Mouse (Mus musculus) embryonic facial prominence, embryonic 14.5 days (tissue): ENCODE data around the gene Prkcd. TPM values are rescaled to one million over a fixed set of nuclear protein-coding genes. Genes with fewer than 3 reads are reported as not detected.
A peak's percentile ranks its signal among the peaks of the same experiment; 100 is the strongest.

Experiments used
- ATAC-seq: fragments of 200-750 bp; cut with Nextera tagmentation; 2 replicates; pipeline ENCODE4 v1.8.0; 2017; ENCODE audit warnings: low read depth, moderate number of reproducible peaks, moderate TSS enrichment
- DNase-seq: peaks from one replicate; pipeline ENCODE4 v3.0.0-alpha.2; 2015; ENCODE audit warnings: low spot score
- H3K27ac ChIP-seq: fragments of 300-500 bp; sonication (generic); replicated peaks from 2 replicates; pipeline ENCODE4 v1.5.1; 2014; ENCODE audit warnings: low read depth, mild to moderate bottlenecking, low read length, moderate library complexity
- H3K27me3 ChIP-seq: fragments of 300-500 bp; sonication (generic); replicated peaks from 2 replicates; pipeline ENCODE4 v1.6.1; 2014; ENCODE audit warnings: low read length; ENCODE audit not compliant: control insufficient read depth, insufficient read depth
- H3K36me3 ChIP-seq: fragments of 300-500 bp; sonication (generic); 2 replicates; pipeline ENCODE4 v1.6.1; 2014; ENCODE audit warnings: low read length, mixed read lengths; ENCODE audit not compliant: control insufficient read depth, insufficient read depth
- H3K4me1 ChIP-seq: fragments of 300-500 bp; sonication (generic); 2 replicates; pipeline ENCODE4 v1.6.1; 2014; ENCODE audit warnings: antibody characterized with exemption, low read length; ENCODE audit not compliant: control insufficient read depth, insufficient read depth
- H3K4me2 ChIP-seq: fragments of 300-500 bp; sonication (generic); 2 replicates; pipeline ENCODE4 v1.6.1; 2014; ENCODE audit warnings: low read depth, mild to moderate bottlenecking, low read length, moderate library complexity, mixed read lengths
- H3K4me3 ChIP-seq: fragments of 300-500 bp; sonication (generic); 2 replicates; pipeline ENCODE4 v1.5.1; 2014; ENCODE audit warnings: low read depth, mild to moderate bottlenecking, low read length
- H3K9ac ChIP-seq: fragments of 300-500 bp; sonication (generic); 2 replicates; pipeline ENCODE4 v1.6.1; 2014; ENCODE audit warnings: low read depth, mild to moderate bottlenecking, low read length, moderate library complexity, mixed read lengths
- H3K9me3 ChIP-seq: fragments of 300-500 bp; sonication (generic); 2 replicates; pipeline ENCODE4 v1.6.1; 2016; ENCODE audit warnings: low read length; ENCODE audit not compliant: control insufficient read depth
- WGBS: fragments of 180-500 bp; shearing (Covaris S2); extraction: QIAGEN DNeasy Blood & Tissue Kit; methylation state at CpG from one replicate; pipeline ENCODE4 v1.1.7; 2014; 5-methylcytosine and 5-hydroxymethylcytosine counted together
- polyA plus RNA-seq: library from polyadenylated mRNA; unstranded; fragments of >200 nt; fragmentation: Nextera tagmentation; extraction: Ambion mirVana; gene quantifications from 2 replicates; pipeline ENCODE4 v1.2.1, GENCODE M21; 2014

The Prkcd gene
- polyA plus RNA-seq, 1 experiment from 2014 or later, result 42.5 TPM

GRCm38 (mm10) chr14:30591417-30591816 is 34.6 kb downstream of the Prkcd start:
- peaks cover 23% of the 10 kb centered on the region for H3K4me1 ChIP-seq
- no peak for ATAC-seq
- no peak overlapping the region; the same call in 1 of the 2 replicates for H3K4me2 ChIP-seq
- no peak overlapping the region for H3K9ac ChIP-seq
- H3K27ac ChIP-seq, result no peak overlapping the region
- H3K36me3 ChIP-seq, result peaks cover 10% of the 10 kb centered on the region; the same call in 1 of the 2 replicates
- no peaks in the 10 kb centered on the region for H3K9me3 ChIP-seq
- H3K4me3 ChIP-seq, result no peak overlapping the region
- peak; percentile 74 for DNase-seq
- 14% methylated on average over 6 of the region's 6 CpGs for WGBS
- no peaks in the 10 kb centered on the region for H3K27me3 ChIP-seq

GRCm38 (mm10) chr14:30590918-30591317 is 35.1 kb downstream of the Prkcd start:
- Histone ChIP-seq H3K27me3 (no peaks in the 10 kb centered on the region), H3K36me3 (peaks cover 5% of the 10 kb centered on the region; the same call in 1 of the 2 replicates), H3K27ac (no peak overlapping the region), H3K4me2 (no peak overlapping the region), H3K4me3 (no peak overlapping the region), H3K9me3 (no peaks in the 10 kb centered on the region), H3K9ac (no peak overlapping the region), H3K4me1 (peaks cover 25% of the 10 kb centered on the region)
- ATAC-seq, result no peak
- DNase-seq, result no peak
- 53% methylated on average over 7 of the region's 7 CpGs for WGBS

GRCm38 (mm10) chr14:30590041-30590645 is 35.9 kb downstream of the Prkcd start:
- Histone ChIP-seq H3K27me3 (no peaks in the 10 kb centered on the region), H3K9ac (no peak overlapping the region), H3K9me3 (no peaks in the 10 kb centered on the region), H3K4me2 (no peak overlapping the region), H3K27ac (no peak overlapping the region), H3K4me3 (no peak overlapping the region), H3K4me1 (peaks cover 25% of the 10 kb centered on the region), H3K36me3 (no peaks in the 10 kb centered on the region)
- DNase-seq, result no peak
- no peak for ATAC-seq
- WGBS, result 77% methylated on average over 11 of the region's 11 CpGs

- peaks cover 18% of the 10 kb centered on the region for H3K4me1 ChIP-seq
- DNase-seq (peak; percentile 85), ATAC-seq (peak; percentile 77)
- no peaks in the 10 kb centered on the region for H3K27me3 ChIP-seq
- no peaks in the 10 kb centered on the region for H3K36me3 ChIP-seq
- WGBS, result 26% methylated on average over 7 of the region's 7 CpGs
- no peak overlapping the region for H3K9ac ChIP-seq
- H3K9me3 ChIP-seq, result no peaks in the 10 kb centered on the region
- H3K4me3 ChIP-seq, result no peak overlapping the region
- H3K4me2 ChIP-seq, result no peak overlapping the region
- peak overlapping the region; percentile 48 for H3K27ac ChIP-seq
Measured at GRCm38 (mm10) chr14:30586780-30587461, 39.1 kb downstream of the Prkcd start.

GRCm38 (mm10) chr14:30585323-30585722 is 40.7 kb downstream of the Prkcd start:
- Histone ChIP-seq H3K27ac (no peak overlapping the region), H3K36me3 (no peaks in the 10 kb centered on the region), H3K4me3 (no peak overlapping the region), H3K4me2 (no peak overlapping the region), H3K9ac (no peak overlapping the region), H3K27me3 (no peaks in the 10 kb centered on the region), H3K4me1 (peaks cover 18% of the 10 kb centered on the region), H3K9me3 (no peaks in the 10 kb centered on the region)
- 89% methylated on average over 5 of the region's 5 CpGs for WGBS
- DNase-seq (no peak), ATAC-seq (no peak)

GRCm38 (mm10) chr14:30584497-30585251 is 41.3 kb downstream of the Prkcd start:
- H3K27me3 ChIP-seq, result no peaks in the 10 kb centered on the region
- WGBS, result 49% methylated on average over 19 of the region's 19 CpGs
- no peak overlapping the region for H3K4me3 ChIP-seq
- ATAC-seq (peak; percentile 30; the same call in 1 of the 2 replicates), DNase-seq (peak; percentile 64)
- H3K9me3 ChIP-seq, result no peaks in the 10 kb centered on the region
- peaks cover 18% of the 10 kb centered on the region for H3K4me1 ChIP-seq
- peak overlapping the region; percentile 17; the same call in 1 of the 2 replicates for H3K9ac ChIP-seq
- no peak overlapping the region for H3K27ac ChIP-seq
- no peak overlapping the region for H3K4me2 ChIP-seq
- H3K36me3 ChIP-seq, result no peaks in the 10 kb centered on the region

- no peak for ATAC-seq
- WGBS, result 54% methylated on average over 2 of the region's 2 CpGs
- no peak for DNase-seq
- Histone ChIP-seq H3K4me2 (no peak overlapping the region), H3K27me3 (no peaks in the 10 kb centered on the region), H3K9me3 (no peaks in the 10 kb centered on the region), H3K9ac (no peak overlapping the region), H3K36me3 (no peaks in the 10 kb centered on the region), H3K27ac (no peak overlapping the region), H3K4me3 (no peak overlapping the region), H3K4me1 (peaks cover 18% of the 10 kb centered on the region)
Measured at GRCm38 (mm10) chr14:30584077-30584476, 41.9 kb downstream of the Prkcd start.

- no peak overlapping the region for H3K4me2 ChIP-seq
- H3K36me3 ChIP-seq, result no peaks in the 10 kb centered on the region
- no peak for ATAC-seq
- H3K4me1 ChIP-seq, result peaks cover 6% of the 10 kb centered on the region
- 86% methylated on average over 1 of the region's 1 CpGs for WGBS
- H3K27me3 ChIP-seq, result no peaks in the 10 kb centered on the region
- no peak for DNase-seq
- H3K27ac ChIP-seq, result no peak overlapping the region
- no peaks in the 10 kb centered on the region for H3K9me3 ChIP-seq
- H3K9ac ChIP-seq, result no peak overlapping the region
- H3K4me3 ChIP-seq, result no peak overlapping the region
Measured at GRCm38 (mm10) chr14:30581238-30581637, 44.8 kb downstream of the Prkcd start.
